Mouse (Mus musculus) c-Kit-negative CD71-positive TER-119-positive erythroid progenitor cells, embryonic 14.5 days (primary cell): ENCODE data around the gene Cyp4x1.

ENCODE experiments used
- DNase-seq: peaks from one replicate; pipeline ENCODE4 v3.0.0-alpha.2; 2013; ENCODE audit warnings: low read depth, low spot score

Gene Cyp4x1

DNA sequence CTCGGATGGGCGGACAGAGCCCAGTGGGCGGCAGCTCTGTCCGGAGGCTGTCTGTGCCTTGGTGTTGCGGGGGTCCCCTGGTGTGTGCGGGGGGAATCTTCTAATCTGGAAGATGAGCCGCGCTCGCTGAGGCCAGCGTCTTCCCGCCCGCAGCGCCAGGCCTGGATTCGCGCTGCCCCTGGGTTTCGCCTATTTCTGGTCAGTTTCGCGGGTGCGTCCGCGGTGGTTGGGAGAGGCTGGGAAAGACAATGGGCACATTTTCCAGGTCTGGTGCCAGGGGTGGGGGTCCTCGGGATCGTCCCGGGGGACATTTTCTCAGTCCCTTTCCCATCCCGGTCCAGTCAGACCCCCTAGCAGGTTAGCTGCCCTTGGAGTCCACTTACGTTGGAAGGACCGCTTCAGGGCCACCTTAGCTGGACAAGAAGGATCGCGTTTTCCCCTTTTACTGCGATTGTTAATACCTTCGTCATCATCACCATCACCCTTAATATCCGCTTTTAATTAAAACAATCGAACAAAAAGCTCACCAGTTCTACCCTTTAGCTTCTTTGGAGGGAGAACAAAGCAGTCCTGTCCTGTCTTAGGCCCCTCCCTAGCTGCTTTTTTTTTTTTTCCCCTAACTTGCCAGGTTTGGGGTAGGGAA lies 76.3 kb downstream of the Cyp4x1 start:
- DNase-seq = no peak

DNA sequence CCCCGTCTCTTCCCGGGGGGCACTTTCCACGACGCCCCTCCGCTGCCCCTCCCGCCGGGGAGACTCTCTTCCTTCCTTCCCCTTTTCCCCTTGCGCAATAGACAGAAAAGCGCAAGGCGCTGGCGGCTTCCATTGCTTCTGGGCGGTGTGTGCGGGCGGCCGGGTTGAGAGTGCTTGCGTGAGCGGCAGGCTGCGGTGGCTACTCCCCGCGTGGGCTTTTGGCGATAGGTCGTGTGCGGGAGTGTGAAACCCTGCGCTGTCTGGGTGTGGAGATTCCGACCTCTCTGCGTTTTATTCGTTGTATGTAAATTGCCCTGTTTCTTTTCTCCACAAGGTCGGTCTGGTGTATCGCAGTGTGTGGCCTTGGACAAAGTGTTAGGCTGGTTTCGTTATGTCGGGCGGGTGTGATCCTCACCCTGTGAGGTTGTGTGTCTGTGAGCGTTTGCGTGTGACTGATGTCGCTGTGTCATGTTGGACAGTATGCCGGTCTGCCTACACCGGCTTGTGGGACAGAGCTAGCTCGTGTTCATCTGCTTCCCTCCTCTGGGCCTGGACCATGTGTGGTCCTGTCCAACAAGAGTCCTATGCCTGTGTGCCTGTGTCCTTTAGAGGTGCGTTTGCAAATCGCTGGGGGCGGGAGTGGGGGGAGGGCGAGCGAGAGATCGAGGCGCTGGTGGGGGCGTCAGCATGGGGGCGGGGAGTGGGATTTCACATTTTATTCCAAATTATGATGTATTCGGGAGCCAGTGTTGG lies 77.0 kb downstream of the Cyp4x1 start:
- peak; percentile 61 for DNase-seq

DNA sequence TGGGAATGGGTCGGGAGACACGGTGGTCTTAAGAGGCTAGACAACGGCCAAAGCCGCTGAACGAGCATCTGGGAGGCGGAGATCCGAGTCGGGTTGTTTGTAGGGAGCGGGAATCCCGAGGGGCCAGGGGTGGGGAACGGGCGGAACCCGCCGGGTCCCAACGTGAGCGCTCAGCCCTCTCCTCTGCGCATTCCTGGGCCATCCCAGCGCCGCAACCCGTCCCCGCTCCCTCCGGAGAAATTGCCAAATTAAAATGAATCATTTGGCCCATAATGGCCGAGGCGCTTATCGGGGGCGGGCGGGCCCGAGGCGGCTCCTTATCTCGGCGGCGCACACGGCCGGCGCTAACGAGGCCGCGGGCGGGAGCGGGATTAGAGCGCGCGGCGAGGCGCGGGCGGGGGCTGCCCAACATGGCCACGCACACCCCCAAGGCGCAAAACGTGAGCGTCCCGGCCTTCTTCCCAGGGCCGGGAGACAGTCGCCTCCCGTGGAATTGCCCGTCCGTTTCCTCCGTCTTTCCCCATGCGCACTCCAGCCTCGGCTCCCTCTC lies 77.6 kb downstream of the Cyp4x1 start, which contains the start of gene Tal1:
TSS of gene Tal1 (plus strand) at position 56 of the 550 bp plus-strand sequence.
- peak; percentile 88 for DNase-seq
